Mouse (Mus musculus): ENCODE results near the gene Mtch2. TPM values are rescaled to one million over a fixed set of nuclear protein-coding genes. Genes with fewer than 3 reads are reported as not detected.

Mtch2 gene
- polyA plus RNA-seq (2014; fragmentation: Nextera tagmentation; extraction: Ambion mirVana), result 226 and 234 TPM in 2 replicates

DNA sequence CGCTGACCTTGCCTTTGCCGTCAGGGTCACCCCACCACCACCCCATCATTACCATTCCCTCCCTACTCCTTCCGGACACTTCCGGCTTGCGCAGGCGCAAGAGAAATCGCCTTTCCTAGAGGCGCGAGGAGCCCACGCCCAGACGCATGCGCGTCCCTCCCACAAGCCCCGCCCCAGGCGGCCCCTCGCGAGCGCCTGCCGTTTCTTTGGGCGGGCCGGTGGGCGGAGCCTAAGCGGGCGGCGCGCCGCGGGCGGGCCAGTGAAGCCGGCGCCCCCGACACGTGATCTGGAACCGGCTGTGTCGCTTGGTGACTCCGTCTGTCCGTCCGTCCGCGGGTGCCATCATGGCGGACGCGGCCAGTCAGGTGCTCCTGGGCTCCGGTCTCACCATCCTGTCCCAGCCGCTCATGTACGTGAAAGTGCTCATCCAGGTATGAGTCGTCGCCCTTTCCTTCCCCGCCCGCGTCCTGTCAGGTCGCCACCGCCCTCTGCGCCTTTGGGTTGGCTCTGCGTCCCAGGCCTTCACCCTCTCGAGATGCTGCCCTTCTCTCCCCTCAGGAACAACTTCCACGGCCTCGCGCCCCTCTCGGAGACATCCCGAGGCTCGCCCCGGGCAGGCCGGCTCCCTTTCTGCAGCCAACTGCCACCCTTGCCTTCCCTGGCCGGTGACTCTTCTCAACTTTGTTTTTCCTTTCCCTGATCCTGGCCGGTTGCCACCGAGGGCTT lies at the start of gene Mtch2:
Mtch2 (plus strand) TSS at position 201 of the 726 bp plus-strand sequence.
- WGBS, result under 1% methylated on average over 66 of the region's 67 CpGs
- peak; percentile 97 for ATAC-seq (ENCODE audit: insufficient number of reproducible peaks, insufficient read depth, low FRiP score, low read depth)
- Histone ChIP-seq H3K4me1 (ENCODE audit: control insufficient read depth, insufficient read depth, low read length) (0 out of 2 replicates have a peak, but pooled peaks cover 6% of the 10 kb centered on the region), H3K36me3 (ENCODE audit: control insufficient read depth, insufficient read depth, low read length) (peaks cover 24% of the 10 kb centered on the region), H3K27ac (ENCODE audit: low read length) (peak within 1 kb of the TSS; percentile 82; the same call in 1 of the 2 replicates), H3K4me3 (ENCODE audit: low read depth, low read length) (peak within 1 kb of the TSS; percentile 90), H3K27me3 (ENCODE audit: control insufficient read depth, insufficient read depth, low read length) (no peaks in the 10 kb centered on the region), H3K4me2 (replicated peaks; ENCODE audit: low read depth, low read length) (peak within 1 kb of the TSS; percentile 53), H3K9me3 (ENCODE audit: control insufficient read depth, low read depth, low read length) (no peaks in the 10 kb centered on the region), H3K9ac (replicated peaks; ENCODE audit: low read depth, low read length) (peak within 1 kb of the TSS; percentile 71)

DNA sequence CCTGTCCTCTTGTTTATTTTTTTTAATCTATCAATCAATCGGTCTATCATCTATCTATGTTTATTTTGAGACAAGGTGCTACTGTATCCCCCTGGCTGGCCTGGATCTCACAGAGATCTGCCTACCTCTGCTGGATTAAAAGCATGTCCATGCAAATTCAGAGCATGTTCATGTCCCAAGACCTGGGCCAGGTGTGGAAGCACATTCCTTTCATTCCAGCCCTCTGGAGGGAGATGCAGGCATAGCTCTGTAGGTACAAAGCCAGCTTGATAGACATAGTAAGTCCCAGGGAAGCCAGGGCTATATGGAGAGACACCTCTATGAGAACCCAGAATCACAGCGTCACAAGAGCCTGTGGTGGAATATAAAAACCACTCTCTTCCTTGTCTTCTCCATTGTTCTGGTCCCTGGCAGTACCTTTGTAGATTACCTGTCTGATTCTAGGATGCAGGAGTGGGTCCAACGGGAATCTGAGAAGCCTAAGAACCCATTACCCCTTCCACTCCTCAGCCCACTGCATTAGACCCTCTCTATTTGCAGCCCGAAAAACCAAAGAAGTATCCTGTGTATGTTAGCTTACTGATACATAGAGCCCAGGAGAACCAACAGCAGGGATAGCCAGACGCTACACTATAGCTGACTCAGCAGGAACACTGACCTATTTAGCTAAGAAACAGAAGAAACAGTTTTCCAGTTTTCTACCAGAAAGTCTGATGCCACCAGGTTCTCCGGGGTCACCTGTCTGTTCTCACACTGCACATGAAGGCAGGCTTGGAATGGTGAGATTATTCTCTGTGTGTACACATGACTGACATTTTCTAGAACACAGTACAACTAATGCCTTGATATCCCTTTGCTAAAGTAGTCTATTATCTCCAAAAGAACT lies 38.5 kb upstream of the Mtch2 start:
- Histone ChIP-seq H3K4me2 (replicated peaks; ENCODE audit: low read depth, low read length) (no peak overlapping the region), H3K9me3 (ENCODE audit: control insufficient read depth, low read depth, low read length) (no peaks in the 10 kb centered on the region), H3K4me1 (ENCODE audit: control insufficient read depth, insufficient read depth, low read length) (no peaks in the 10 kb centered on the region), H3K36me3 (ENCODE audit: control insufficient read depth, insufficient read depth, low read length) (no peaks in the 10 kb centered on the region), H3K9ac (replicated peaks; ENCODE audit: low read depth, low read length) (no peak overlapping the region), H3K27me3 (ENCODE audit: control insufficient read depth, insufficient read depth, low read length) (no peaks in the 10 kb centered on the region), H3K4me3 (ENCODE audit: low read depth, low read length) (no peak overlapping the region), H3K27ac (ENCODE audit: low read length) (no peak overlapping the region)
- 81% methylated on average over 6 of the region's 6 CpGs for WGBS
- no peak for ATAC-seq (ENCODE audit: insufficient number of reproducible peaks, insufficient read depth, low FRiP score, low read depth)

DNA sequence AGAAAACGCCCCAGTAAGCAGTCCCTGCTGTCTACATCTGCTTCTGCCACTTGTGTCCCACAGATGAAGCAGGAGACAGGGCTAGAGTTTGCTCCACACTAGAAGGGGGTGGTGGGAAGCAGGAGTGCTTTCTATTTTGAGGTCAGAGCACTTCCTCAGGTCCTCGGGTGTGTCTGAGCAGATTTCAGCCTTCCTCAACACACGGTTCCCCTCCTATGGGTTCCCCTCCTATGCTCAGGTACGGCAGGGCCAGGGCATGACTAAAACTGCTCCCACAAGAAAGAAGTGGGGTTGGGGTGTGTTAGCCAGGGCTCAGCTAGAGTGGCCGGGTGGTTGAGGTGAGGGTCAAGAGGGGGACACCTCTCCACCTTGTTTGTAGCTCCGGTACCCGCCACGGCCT lies 36.2 kb upstream of the Mtch2 start:
- H3K9ac ChIP-seq (replicated peaks; ENCODE audit: low read depth, low read length), result no peak overlapping the region
- no peaks in the 10 kb centered on the region for H3K27me3 ChIP-seq (ENCODE audit: control insufficient read depth, insufficient read depth, low read length)
- no peak overlapping the region for H3K4me3 ChIP-seq (ENCODE audit: low read depth, low read length)
- no peak for ATAC-seq (ENCODE audit: insufficient number of reproducible peaks, insufficient read depth, low FRiP score, low read depth)
- H3K4me2 ChIP-seq (replicated peaks; ENCODE audit: low read depth, low read length), result no peak overlapping the region
- H3K9me3 ChIP-seq (ENCODE audit: control insufficient read depth, low read depth, low read length), result no peaks in the 10 kb centered on the region
- H3K36me3 ChIP-seq (ENCODE audit: control insufficient read depth, insufficient read depth, low read length), result no peaks in the 10 kb centered on the region
- no peaks in the 10 kb centered on the region for H3K4me1 ChIP-seq (ENCODE audit: control insufficient read depth, insufficient read depth, low read length)
- H3K27ac ChIP-seq (ENCODE audit: low read length), result no peak overlapping the region
- 81% methylated on average over 8 of the region's 8 CpGs for WGBS

DNA sequence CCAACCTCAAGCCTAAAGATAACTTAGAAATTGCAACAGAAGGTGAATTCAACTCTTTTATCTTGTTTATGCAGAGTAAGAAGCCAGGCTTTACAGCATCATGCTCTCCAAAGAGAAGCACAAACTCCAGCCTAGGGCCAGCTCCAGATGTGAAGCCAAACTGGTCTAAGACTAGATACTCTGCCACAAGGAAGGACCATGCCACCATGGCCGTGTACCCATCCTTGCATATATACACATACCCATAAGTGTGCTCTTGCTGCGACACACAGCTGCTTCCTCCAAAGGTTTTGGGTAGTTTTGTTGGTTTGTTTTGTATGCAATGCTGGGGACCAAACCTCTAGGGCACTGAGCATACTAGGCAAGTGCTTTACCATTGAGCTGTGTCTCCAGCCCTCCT lies 31.7 kb upstream of the Mtch2 start:
- 79% methylated on average over 2 of the region's 2 CpGs for WGBS
- ATAC-seq (ENCODE audit: insufficient number of reproducible peaks, insufficient read depth, low FRiP score, low read depth), result no peak

DNA sequence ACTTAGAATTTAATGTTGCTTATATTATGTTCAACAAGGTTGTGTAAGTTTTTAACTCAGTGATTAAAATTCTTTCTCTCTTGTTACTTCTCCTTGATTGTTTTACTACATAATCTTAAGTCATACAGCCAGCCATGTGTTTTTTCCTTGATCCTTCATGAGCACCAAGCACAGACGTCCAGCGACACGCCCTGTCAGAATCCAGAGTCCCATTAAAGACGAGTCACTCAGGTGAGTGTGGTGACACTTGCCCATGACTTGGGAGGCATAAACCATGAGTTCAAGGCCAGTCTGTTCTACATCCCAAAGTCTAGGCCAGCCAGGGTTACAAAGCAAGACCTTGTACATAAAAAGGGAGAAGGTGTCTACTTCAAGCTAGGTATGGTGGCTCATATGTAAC lies 30.8 kb upstream of the Mtch2 start:
- Histone ChIP-seq H3K9ac (replicated peaks; ENCODE audit: low read depth, low read length) (no peak overlapping the region), H3K4me3 (ENCODE audit: low read depth, low read length) (no peak overlapping the region), H3K4me2 (replicated peaks; ENCODE audit: low read depth, low read length) (no peak overlapping the region), H3K27ac (ENCODE audit: low read length) (no peak overlapping the region), H3K9me3 (ENCODE audit: control insufficient read depth, low read depth, low read length) (no peaks in the 10 kb centered on the region), H3K36me3 (ENCODE audit: control insufficient read depth, insufficient read depth, low read length) (no peaks in the 10 kb centered on the region), H3K4me1 (ENCODE audit: control insufficient read depth, insufficient read depth, low read length) (no peaks in the 10 kb centered on the region), H3K27me3 (ENCODE audit: control insufficient read depth, insufficient read depth, low read length) (no peaks in the 10 kb centered on the region)
- ATAC-seq (ENCODE audit: insufficient number of reproducible peaks, insufficient read depth, low FRiP score, low read depth), result no peak
- 79% methylated on average over 4 of the region's 4 CpGs for WGBS

More for the DNA sequence above, 31.7 kb upstream of the Mtch2 start:
- no peaks in the 10 kb centered on the region for H3K36me3 ChIP-seq (ENCODE audit: control insufficient read depth, insufficient read depth, low read length)
- no peaks in the 10 kb centered on the region for H3K4me1 ChIP-seq (ENCODE audit: control insufficient read depth, insufficient read depth, low read length)
- H3K4me3 ChIP-seq (ENCODE audit: low read depth, low read length), result no peak overlapping the region
- no peak overlapping the region for H3K27ac ChIP-seq (ENCODE audit: low read length)
- no peaks in the 10 kb centered on the region for H3K9me3 ChIP-seq (ENCODE audit: control insufficient read depth, low read depth, low read length)
- H3K27me3 ChIP-seq (ENCODE audit: control insufficient read depth, insufficient read depth, low read length), result no peaks in the 10 kb centered on the region
- H3K4me2 ChIP-seq (replicated peaks; ENCODE audit: low read depth, low read length), result no peak overlapping the region
- H3K9ac ChIP-seq (replicated peaks; ENCODE audit: low read depth, low read length), result no peak overlapping the region

DNA sequence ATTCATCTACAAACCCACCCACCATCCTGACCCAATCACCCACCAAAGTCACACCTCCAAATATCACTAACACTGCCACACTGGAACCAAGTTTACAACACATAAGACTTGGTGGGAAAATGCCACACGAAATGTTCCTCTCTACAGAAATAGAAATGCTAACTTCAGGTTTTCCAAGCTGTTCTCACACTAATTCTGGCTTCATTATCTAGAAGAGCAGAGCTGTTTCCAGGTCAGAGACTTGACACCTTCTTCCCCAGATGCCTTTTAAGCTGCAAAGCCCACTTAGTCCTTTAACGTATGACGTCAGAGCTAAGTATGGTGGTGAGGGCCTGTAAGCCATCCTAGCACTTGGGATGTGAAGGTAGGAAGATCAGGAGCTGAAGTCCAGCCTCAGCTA lies 28.2 kb upstream of the Mtch2 start:
- no peak for ATAC-seq (ENCODE audit: insufficient number of reproducible peaks, insufficient read depth, low FRiP score, low read depth)
- 83% methylated on average over 3 of the region's 3 CpGs for WGBS
- H3K4me3 ChIP-seq (ENCODE audit: low read depth, low read length), result no peak overlapping the region
- no peak overlapping the region for H3K27ac ChIP-seq (ENCODE audit: low read length)
- no peaks in the 10 kb centered on the region for H3K27me3 ChIP-seq (ENCODE audit: control insufficient read depth, insufficient read depth, low read length)
- no peaks in the 10 kb centered on the region for H3K9me3 ChIP-seq (ENCODE audit: control insufficient read depth, low read depth, low read length)
- H3K4me1 ChIP-seq (ENCODE audit: control insufficient read depth, insufficient read depth, low read length), result no peaks in the 10 kb centered on the region
- no peak overlapping the region for H3K9ac ChIP-seq (replicated peaks; ENCODE audit: low read depth, low read length)
- H3K36me3 ChIP-seq (ENCODE audit: control insufficient read depth, insufficient read depth, low read length), result no peaks in the 10 kb centered on the region
- H3K4me2 ChIP-seq (replicated peaks; ENCODE audit: low read depth, low read length), result no peak overlapping the region

DNA sequence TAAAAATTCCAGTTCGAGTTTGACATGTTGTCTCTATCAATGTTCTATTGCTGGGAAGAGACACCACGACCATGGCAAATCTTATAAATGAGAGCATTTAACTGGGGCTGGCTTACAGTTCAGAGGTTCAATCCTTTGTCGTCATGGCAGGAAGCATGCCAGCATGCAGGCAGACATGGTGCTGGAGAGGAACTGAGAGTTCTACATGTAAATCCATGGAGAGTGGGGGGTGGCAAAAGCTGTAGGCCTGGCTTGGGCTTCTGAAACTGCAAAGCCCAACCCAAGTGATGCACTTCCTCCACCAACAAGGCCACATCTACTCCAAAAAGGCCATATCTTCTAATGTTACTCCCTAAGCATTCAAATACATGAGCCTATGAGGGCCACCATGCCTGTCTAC lies 26.1 kb upstream of the Mtch2 start:
- no peak overlapping the region for H3K4me3 ChIP-seq (ENCODE audit: low read depth, low read length)
- WGBS, result 85% methylated on average over 3 of the region's 3 CpGs
- no peak overlapping the region for H3K9ac ChIP-seq (replicated peaks; ENCODE audit: low read depth, low read length)
- no peaks in the 10 kb centered on the region for H3K4me1 ChIP-seq (ENCODE audit: control insufficient read depth, insufficient read depth, low read length)
- no peak overlapping the region for H3K4me2 ChIP-seq (replicated peaks; ENCODE audit: low read depth, low read length)
- no peaks in the 10 kb centered on the region for H3K36me3 ChIP-seq (ENCODE audit: control insufficient read depth, insufficient read depth, low read length)
- no peaks in the 10 kb centered on the region for H3K9me3 ChIP-seq (ENCODE audit: control insufficient read depth, low read depth, low read length)
- ATAC-seq (ENCODE audit: insufficient number of reproducible peaks, insufficient read depth, low FRiP score, low read depth), result no peak
- H3K27me3 ChIP-seq (ENCODE audit: control insufficient read depth, insufficient read depth, low read length), result no peaks in the 10 kb centered on the region
- no peak overlapping the region for H3K27ac ChIP-seq (ENCODE audit: low read length)

DNA sequence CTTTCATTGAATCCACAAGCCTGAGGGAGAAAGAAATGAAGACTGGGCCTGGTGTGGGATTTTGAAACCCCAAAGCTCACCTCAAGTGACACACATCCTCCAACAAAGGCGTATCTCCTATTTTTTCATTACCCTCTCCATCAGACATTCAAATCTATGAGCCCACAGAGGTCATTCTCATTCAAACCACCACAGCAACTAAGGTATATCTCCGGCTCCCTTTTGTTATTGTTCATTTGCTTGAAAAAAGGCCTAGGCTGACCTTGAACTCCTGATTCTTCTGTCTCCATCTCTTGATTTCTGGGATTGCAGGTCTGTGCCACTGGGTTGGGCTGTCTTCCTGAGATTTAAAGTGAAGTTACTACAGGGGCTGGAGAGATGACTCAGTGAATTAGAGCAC lies 24.0 kb upstream of the Mtch2 start:
- Histone ChIP-seq H3K4me1 (ENCODE audit: control insufficient read depth, insufficient read depth, low read length) (no peaks in the 10 kb centered on the region), H3K36me3 (ENCODE audit: control insufficient read depth, insufficient read depth, low read length) (no peaks in the 10 kb centered on the region), H3K9ac (replicated peaks; ENCODE audit: low read depth, low read length) (no peak overlapping the region), H3K9me3 (ENCODE audit: control insufficient read depth, low read depth, low read length) (no peaks in the 10 kb centered on the region), H3K27me3 (ENCODE audit: control insufficient read depth, insufficient read depth, low read length) (no peaks in the 10 kb centered on the region), H3K27ac (ENCODE audit: low read length) (no peak overlapping the region), H3K4me3 (ENCODE audit: low read depth, low read length) (no peak overlapping the region), H3K4me2 (replicated peaks; ENCODE audit: low read depth, low read length) (no peak overlapping the region)
- WGBS, result 89% methylated on average over 2 of the region's 2 CpGs
- ATAC-seq (ENCODE audit: insufficient number of reproducible peaks, insufficient read depth, low FRiP score, low read depth), result no peak

Measured in stomach, embryonic 14.5 days (tissue).